ENCODE assay signal across 17 mouse cellular contexts in the genomic region with DNA sequence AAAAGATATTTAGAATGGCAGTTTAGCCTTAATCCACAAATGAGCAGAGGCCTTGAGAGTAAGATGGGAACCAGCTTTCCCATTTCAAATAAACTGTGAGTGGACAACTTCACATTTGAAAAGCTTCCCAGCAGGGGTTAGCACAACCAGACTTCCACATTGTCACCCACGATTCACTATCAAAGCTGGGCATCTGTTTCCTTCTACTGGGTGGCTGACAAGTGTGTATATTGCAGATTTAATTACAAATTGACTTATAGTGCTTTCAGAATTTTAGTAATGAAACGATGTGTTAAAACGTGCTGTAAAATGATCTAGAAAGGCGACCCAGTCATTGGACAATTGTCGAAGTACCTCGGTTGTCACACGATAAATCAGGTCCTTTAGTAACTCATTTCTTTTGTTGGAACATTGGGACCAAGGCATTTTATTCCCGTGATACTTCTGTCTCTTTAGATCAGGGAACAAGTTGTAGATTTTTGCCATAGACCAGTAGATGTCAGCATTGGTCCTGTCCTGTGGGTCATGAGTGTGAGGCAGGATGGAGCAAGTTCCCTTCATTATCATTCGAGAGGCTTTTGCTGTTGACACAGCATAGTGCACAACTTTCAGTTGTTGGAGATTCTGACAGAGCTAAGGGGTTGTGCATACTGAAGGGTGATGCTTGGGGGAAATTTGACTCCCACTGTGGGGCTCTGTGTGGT. TPM values are rescaled to one million over a fixed set of nuclear protein-coding genes. Genes with fewer than 3 reads are reported as not detected.
DNase-seq lines count a peak whose midpoint lies in the region; ATAC-seq and TF ChIP-seq lines count a peak whose summit lies in the region.
"Had no signal": no experiment of that assay in that cellular context is flagged by ENCODE, and none has a peak within 500 bp of the region (broad histone marks: within the 10 kb centered on the region; RNA-seq: fewer than 3 reads in every experiment).

No protein-coding gene starts in this region.

- peak; percentile 46 for TF ChIP-seq RAD21 in MEL (IDR thresholded peaks at IDR 0.05; ENCODE audit: low read depth, low read length)

- H3K9ac ChIP-seq in forebrain, postnatal 0 days = no peak overlapping the region
- H3K9ac ChIP-seq in forebrain, embryonic 11.5 days (ENCODE audit: low read length) = no peak overlapping the region
- no peak overlapping the region for H3K9ac ChIP-seq in liver, embryonic 14.5 days (replicated peaks)
- no peak overlapping the region for H3K9ac ChIP-seq in liver, embryonic 11.5 days (ENCODE audit: low read depth, low read length)
- no peak overlapping the region for H3K9ac ChIP-seq in MEL (ENCODE audit: control insufficient read depth, low read depth, low read length, poor library complexity, severe bottlenecking)
- H3K9ac ChIP-seq: limb, embryonic 15.5 days had no signal

- no peak for ATAC-seq in forebrain, postnatal 0 days
- ATAC-seq in forebrain, embryonic 11.5 days (replicated peaks; ENCODE audit: low FRiP score) = no peak
- no peak for ATAC-seq in liver, embryonic 14.5 days (ENCODE audit: insufficient read depth)
- ATAC-seq in liver, embryonic 11.5 days (replicated peaks; ENCODE audit: low FRiP score) = no peak
- 0 out of 2 replicates have a peak, but pooled peaks have one; percentile 39 for ATAC-seq in common myeloid progenitor, adult 5-6 weeks (replicated peaks; ENCODE audit: low read depth, poor library complexity, severe bottlenecking)

- H3K79me2 ChIP-seq in MEL (ENCODE audit: control insufficient read depth, insufficient read depth, low read length, poor library complexity) = no peaks in the 10 kb centered on the region

- TF ChIP-seq POLR2A in MEL (IDR thresholded peaks at IDR 0.05; ENCODE audit: control insufficient read depth in 1 of 2, insufficient read depth in 1 of 2, low read depth in 1 of 2, low read length in 2 of 2, poor library complexity in 1 of 2) = no peak

- H3K4me2 ChIP-seq in forebrain, postnatal 0 days (ENCODE audit: low read depth) = no peak overlapping the region
- no peak overlapping the region for H3K4me2 ChIP-seq in forebrain, embryonic 11.5 days (ENCODE audit: low read depth, low read length, severe bottlenecking)
- no peak overlapping the region for H3K4me2 ChIP-seq in liver, embryonic 14.5 days (ENCODE audit: low read depth)
- H3K4me2 ChIP-seq in liver, embryonic 11.5 days = no peak overlapping the region
- H3K4me2 ChIP-seq: limb, embryonic 15.5 days had no signal

- no peak overlapping the region for H3K4me3 ChIP-seq in forebrain, postnatal 0 days (ENCODE audit: low read depth, low read length)
- H3K4me3 ChIP-seq in forebrain, embryonic 11.5 days (ENCODE audit: low read depth, low read length) = no peak overlapping the region
- no peak overlapping the region for H3K4me3 ChIP-seq in liver, embryonic 14.5 days (ENCODE audit: insufficient read depth in 1 of 2, low read depth in 2 of 2, low read length in 2 of 2)
- no peak overlapping the region for H3K4me3 ChIP-seq in liver, embryonic 11.5 days (ENCODE audit: low read depth, low read length)
- H3K4me3 ChIP-seq in MEL (ENCODE audit: control insufficient read depth in 1 of 2, insufficient read depth in 1 of 2, low read depth in 2 of 2, low read length in 2 of 2) = no peak overlapping the region
- H3K4me3 ChIP-seq: limb, embryonic 15.5 days had no signal

- WGBS in forebrain, postnatal 0 days = 56% methylated on average over 9 of the region's 9 CpGs
- 67% methylated on average over 9 of the region's 9 CpGs for WGBS in forebrain, embryonic 11.5 days
- WGBS in liver, embryonic 14.5 days (ENCODE audit: insufficient replicate concordance) = 41% methylated on average over 9 of the region's 9 CpGs
- 57% methylated on average over 9 of the region's 9 CpGs for WGBS in liver, embryonic 11.5 days

- no peaks in the 10 kb centered on the region for H3K4me1 ChIP-seq in forebrain, postnatal 0 days (ENCODE audit: insufficient read depth)
- H3K4me1 ChIP-seq in forebrain, embryonic 11.5 days (replicated peaks; ENCODE audit: control insufficient read depth, insufficient read depth, low read length) = no peaks in the 10 kb centered on the region
- no peaks in the 10 kb centered on the region for H3K4me1 ChIP-seq in liver, embryonic 14.5 days (replicated peaks; ENCODE audit: control insufficient read depth in 2 of 2, insufficient read depth in 2 of 2, low read length in 1 of 2)
- no peaks in the 10 kb centered on the region for H3K4me1 ChIP-seq in liver, embryonic 11.5 days (replicated peaks; ENCODE audit: control insufficient read depth, insufficient read depth, low read length)
- peaks cover 2 to 3% of the 10 kb centered on the region in 2 experiments; a peak in 2 of 4 replicates for H3K4me1 ChIP-seq in MEL (ENCODE audit: control insufficient read depth in 1 of 2, insufficient read depth in 2 of 2, low read length in 2 of 2)

- H3K27me3 ChIP-seq in forebrain, postnatal 0 days (ENCODE audit: insufficient read depth, low read length) = no peaks in the 10 kb centered on the region
- no peaks in the 10 kb centered on the region for H3K27me3 ChIP-seq in forebrain, embryonic 11.5 days (ENCODE audit: control insufficient read depth, insufficient read depth, low read length)
- H3K27me3 ChIP-seq in liver, embryonic 14.5 days (ENCODE audit: control insufficient read depth, insufficient read depth, low read length) = no peaks in the 10 kb centered on the region
- no peaks in the 10 kb centered on the region for H3K27me3 ChIP-seq in liver, embryonic 11.5 days (replicated peaks; ENCODE audit: control insufficient read depth, insufficient read depth, low read length)
- H3K27me3 ChIP-seq in MEL (ENCODE audit: control insufficient read depth in 1 of 2, insufficient read depth in 2 of 2, low read length in 2 of 2) = peaks cover 7 to 8% of the 10 kb centered on the region in 2 experiments
- H3K27me3 ChIP-seq: limb, embryonic 15.5 days had no signal

- intact Hi-C loops in left cerebral cortex, postnatal 4 days (cut with DNase I) = loop anchor here (10.0 kb wide), 2 partner anchors 171 to 591 kb away; no protein-coding TSS in a partner anchor

- H3K9me3 ChIP-seq in forebrain, postnatal 0 days (ENCODE audit: low read length) = no peaks in the 10 kb centered on the region
- H3K9me3 ChIP-seq in forebrain, embryonic 11.5 days (ENCODE audit: control insufficient read depth, low read length) = no peaks in the 10 kb centered on the region
- no peaks in the 10 kb centered on the region for H3K9me3 ChIP-seq in liver, embryonic 14.5 days (ENCODE audit: control insufficient read depth, low read length)
- no peaks in the 10 kb centered on the region for H3K9me3 ChIP-seq in liver, embryonic 11.5 days (ENCODE audit: control insufficient read depth, low read length)
- H3K9me3 ChIP-seq in MEL (replicated peaks; ENCODE audit: insufficient read depth, low read length) = no peaks in the 10 kb centered on the region
- H3K9me3 ChIP-seq: limb, embryonic 15.5 days had no signal

- TF ChIP-seq EP300 in liver, embryonic 14.5 days (IDR thresholded peaks at IDR 0.05; ENCODE audit: low read depth) = no peak
- TF ChIP-seq EP300 in MEL (IDR thresholded peaks at IDR 0.05; ENCODE audit: low read depth in 1 of 2, low read length in 2 of 2) = peak; percentile 30 to 47; a peak in 2 of 4 replicates

- no peaks in the 10 kb centered on the region for H3K36me3 ChIP-seq in forebrain, postnatal 0 days (ENCODE audit: insufficient read depth)
- H3K36me3 ChIP-seq in forebrain, embryonic 11.5 days (ENCODE audit: control insufficient read depth, insufficient read depth, low read length) = no peaks in the 10 kb centered on the region
- H3K36me3 ChIP-seq in liver, embryonic 14.5 days (replicated peaks; ENCODE audit: control insufficient read depth, insufficient read depth, low read depth) = no peaks in the 10 kb centered on the region
- H3K36me3 ChIP-seq in liver, embryonic 11.5 days (ENCODE audit: control insufficient read depth, insufficient read depth, low read length) = no peaks in the 10 kb centered on the region
- H3K36me3 ChIP-seq in MEL (ENCODE audit: control insufficient read depth in 1 of 2, insufficient read depth in 2 of 2, low read length in 2 of 2) = 0 out of 4 replicates have a peak, but pooled peaks cover 0 to 3% of the 10 kb centered on the region in 2 experiments
- H3K36me3 ChIP-seq: limb, embryonic 15.5 days had no signal

- TF ChIP-seq CTCF in forebrain, postnatal 0 days (IDR thresholded peaks at IDR 0.05; ENCODE audit: low read depth) = peak; percentile 42
- TF ChIP-seq CTCF in liver, embryonic 14.5 days (IDR thresholded peaks at IDR 0.05; ENCODE audit: low read depth) = peak; percentile 30; the same call in 1 of the 2 replicates
- peak; percentile 11 to 44 (median 38); a peak in 3 of 6 replicates for TF ChIP-seq CTCF in MEL (IDR thresholded peaks at IDR 0.05 in 2 of 3, conservative IDR thresholded peaks at IDR 0.05 in 1 of 3; ENCODE audit: control insufficient read depth in 1 of 3, insufficient read depth in 1 of 3, low read depth in 2 of 3, low read length in 3 of 3, poor library complexity in 1 of 3, severe bottlenecking in 1 of 3)

- no peak for DNase-seq in forebrain, postnatal 0 days
- no peak for DNase-seq in forebrain, embryonic 11.5 days (ENCODE audit: low spot score)
- no peak for DNase-seq in liver, embryonic 14.5 days (ENCODE audit: low read depth in 3 of 3, low spot score in 3 of 3)
- no peak for DNase-seq in liver, embryonic 11.5 days (ENCODE audit: low spot score)
- peak; percentile 52 for DNase-seq in MEL (ENCODE audit: low read depth, low spot score)
- no peak for DNase-seq in yolk sac, embryonic 10.5 days (ENCODE audit: low spot score)
- DNase-seq in left cerebral cortex, postnatal 4 days = no peak
- DNase-seq: adrenal gland, adult 2 months; cerebellum, adult 9-11 months; gastrocnemius, postnatal 36 days; kidney, adult 8-10 months; layer of hippocampus, adult 9-11 months; thymus, postnatal 25 days had no signal

- no peak overlapping the region for H3K27ac ChIP-seq in forebrain, postnatal 0 days (ENCODE audit: low read depth, low read length)
- no peak overlapping the region for H3K27ac ChIP-seq in forebrain, embryonic 11.5 days (ENCODE audit: low read depth, low read length)
- no peak overlapping the region for H3K27ac ChIP-seq in liver, embryonic 14.5 days
- H3K27ac ChIP-seq in liver, embryonic 11.5 days (ENCODE audit: low read depth, low read length) = no peak overlapping the region
- no peak overlapping the region for H3K27ac ChIP-seq in MEL (ENCODE audit: control insufficient read depth, low read depth, low read length)
- H3K27ac ChIP-seq: limb, embryonic 15.5 days; macrophage had no signal

RNA-seq across cellular contexts. Expression of a gene that starts 32.7 kb away (rescaled TPM):
- total RNA-seq in forebrain, postnatal 0 days (2014; rRNA removed) = 1.5 and 2.6 TPM in 2 replicates
- 1.1 and 2.2 TPM in 2 replicates for polyA plus RNA-seq in forebrain, postnatal 0 days (2015; fragmentation: Nextera tagmentation; extraction: Ambion mirVana)
- polyA plus RNA-seq in forebrain, embryonic 11.5 days (2014; fragmentation: Nextera tagmentation; extraction: Ambion mirVana) = 0.32 and 0.36 TPM in 2 replicates
- not detected in 2 replicates for polyA plus RNA-seq in liver, embryonic 14.5 days (2012; rRNA removed)
- polyA plus RNA-seq in liver, embryonic 14.5 days (2014; fragmentation: Nextera tagmentation; extraction: Ambion mirVana) = not detected in 2 replicates
- polyA plus RNA-seq in liver, embryonic 11.5 days (2014; fragmentation: Nextera tagmentation; extraction: Ambion mirVana) = not detected in 2 replicates
- not detected in 2 replicates for total RNA-seq in MEL (2012; rRNA removed)
- polyA plus RNA-seq in MEL (2012; ENCODE audit: insufficient read depth in 1 of 2, insufficient read length in 2 of 2, low read depth in 1 of 2, low replicate concordance in 2 of 2, missing spikeins in 1 of 2) = not detected
- not detected in 2 replicates for total RNA-seq in common myeloid progenitor, adult 5-6 weeks (2017)
- 1 to 10 TPM; 1.3 to 1.7 TPM for total RNA-seq in left cerebral cortex, postnatal 4 days (2021)
- total RNA-seq: adrenal gland, adult 2 months; ES-E14; gastrocnemius, postnatal 36 days had no signal
- polyA plus RNA-seq: adrenal gland, adult 2 months; macrophage had no signal

RNA-seq across cellular contexts. Expression of a gene that starts 36.3 kb away (rescaled TPM):
- total RNA-seq in forebrain, postnatal 0 days (2014; rRNA removed) = 17.1 and 17.5 TPM in 2 replicates
- 25.3 and 37.8 TPM in 2 replicates for polyA plus RNA-seq in forebrain, postnatal 0 days (2015; fragmentation: Nextera tagmentation; extraction: Ambion mirVana)
- 19.9 and 20.5 TPM in 2 replicates for polyA plus RNA-seq in forebrain, embryonic 11.5 days (2014; fragmentation: Nextera tagmentation; extraction: Ambion mirVana)
- polyA plus RNA-seq in liver, embryonic 14.5 days (2012; rRNA removed) = 0.83 and 1.2 TPM in 2 replicates
- 1.8 and 2.2 TPM in 2 replicates for polyA plus RNA-seq in liver, embryonic 14.5 days (2014; fragmentation: Nextera tagmentation; extraction: Ambion mirVana)
- polyA plus RNA-seq in liver, embryonic 11.5 days (2014; fragmentation: Nextera tagmentation; extraction: Ambion mirVana) = 8.9 and 9.3 TPM in 2 replicates
- 3.6 and 4.1 TPM in 2 replicates for total RNA-seq in MEL (2012; rRNA removed)
- polyA plus RNA-seq in MEL (2012; ENCODE audit: insufficient read depth in 1 of 2, insufficient read length in 2 of 2, low read depth in 1 of 2, low replicate concordance in 2 of 2, missing spikeins in 1 of 2) = 1 to 10 TPM in 1 of 2 experiments, not detected in 1; 8.4 TPM
- 2.9 and 5.0 TPM in 2 replicates for total RNA-seq in common myeloid progenitor, adult 5-6 weeks (2017)
- 10 to 100 TPM; 44.5 to 44.6 TPM for total RNA-seq in left cerebral cortex, postnatal 4 days (2021)

RNA-seq across cellular contexts. Expression of a gene that starts 51.5 kb away (rescaled TPM):
- 0.14 TPM in 1 of 2 replicates, not detected in the other for total RNA-seq in forebrain, postnatal 0 days (2014; rRNA removed)
- polyA plus RNA-seq in forebrain, postnatal 0 days (2015; fragmentation: Nextera tagmentation; extraction: Ambion mirVana) = not detected in 2 replicates
- not detected in 2 replicates for polyA plus RNA-seq in forebrain, embryonic 11.5 days (2014; fragmentation: Nextera tagmentation; extraction: Ambion mirVana)
- polyA plus RNA-seq in liver, embryonic 14.5 days (2012; rRNA removed) = 0.03 and 0.04 TPM in 2 replicates
- not detected in 2 replicates for polyA plus RNA-seq in liver, embryonic 14.5 days (2014; fragmentation: Nextera tagmentation; extraction: Ambion mirVana)
- 0.18 and 0.74 TPM in 2 replicates for polyA plus RNA-seq in liver, embryonic 11.5 days (2014; fragmentation: Nextera tagmentation; extraction: Ambion mirVana)
- 0.82 and 1.1 TPM in 2 replicates for total RNA-seq in MEL (2012; rRNA removed)
- 1 to 10 TPM in 1 of 2 experiments, not detected in 1; 1.1 TPM for polyA plus RNA-seq in MEL (2012; ENCODE audit: insufficient read depth in 1 of 2, insufficient read length in 2 of 2, low read depth in 1 of 2, low replicate concordance in 2 of 2, missing spikeins in 1 of 2)
- total RNA-seq in common myeloid progenitor, adult 5-6 weeks (2017) = 0.92 and 13.7 TPM in 2 replicates
- total RNA-seq in left cerebral cortex, postnatal 4 days (2021) = under 1 TPM in 1 of 2 experiments, not detected in 1; 0.12 TPM
- total RNA-seq: adrenal gland, adult 2 months; ES-E14; gastrocnemius, postnatal 36 days had no signal
- polyA plus RNA-seq: adrenal gland, adult 2 months had no signal
